Mouse (Mus musculus) thymus, adult 2 months (tissue): ENCODE data around the gene Slc25a44. TPM values are rescaled to one million over a fixed set of nuclear protein-coding genes. Genes with fewer than 3 reads are reported as not detected.

ENCODE experiments used
- DNase-seq: peaks from one replicate; pipeline ENCODE4 v3.0.0; 2021
- H3K27ac ChIP-seq: fragments of 200-500 bp; 2 replicates; pipeline ENCODE4 v1.5.1; 2012; ENCODE audit warnings: low read length, control low read depth; ENCODE audit not compliant: control insufficient read depth, insufficient read depth
- H3K27me3 ChIP-seq: fragments of 200-500 bp; 2 replicates; pipeline ENCODE4 v1.6.1; 2012; ENCODE audit warnings: mild to moderate bottlenecking, low read length, moderate library complexity, mixed read lengths; ENCODE audit not compliant: control insufficient read depth, insufficient read depth
- H3K36me3 ChIP-seq: fragments of 200-500 bp; 2 replicates; pipeline ENCODE4 v1.6.1; 2012; ENCODE audit warnings: mild to moderate bottlenecking, low read length, moderate library complexity; ENCODE audit not compliant: control insufficient read depth, insufficient read depth
- H3K4me1 ChIP-seq: fragments of 200-500 bp; replicated peaks from 2 replicates; pipeline ENCODE4 v1.6.1; 2012; ENCODE audit warnings: low read length; ENCODE audit not compliant: control insufficient read depth, insufficient read depth
- H3K4me3 ChIP-seq: fragments of 200-500 bp; 2 replicates; pipeline ENCODE4 v1.5.1; 2012; ENCODE audit warnings: mild to moderate bottlenecking, low read length, control low read depth, moderate library complexity; ENCODE audit not compliant: control insufficient read depth, insufficient read depth
- CTCF ChIP-seq: fragments of 200-500 bp; IDR thresholded peaks from 2 replicates; pipeline ENCODE4 v1.5.1; 2012; ENCODE audit warnings: mild to moderate bottlenecking, control low read depth, low read length, moderate library complexity, borderline replicate concordance; ENCODE audit not compliant: control insufficient read depth, poor library complexity, insufficient read depth; ENCODE audit errors: extremely low read depth
- POLR2A ChIP-seq: fragments of 200-500 bp; IDR thresholded peaks from 2 replicates; pipeline ENCODE4 v1.6.1; 2012; ENCODE audit warnings: mild to moderate bottlenecking, low read length, control low read depth, moderate library complexity; ENCODE audit not compliant: control insufficient read depth, poor library complexity, insufficient read depth; ENCODE audit errors: extremely low read depth
- WGBS: fragments of 180-500 bp; shearing (Covaris S2); methylation state at CpG from one replicate; pipeline ENCODE4 v1.1.7; 2018; 5-methylcytosine and 5-hydroxymethylcytosine counted together
- polyA plus RNA-seq: library from polyadenylated mRNA; depleted of rRNA; stranded (reverse); fragments of >200 nt; gene quantifications from 2 replicates; pipeline ENCODE4 v1.2.3, GENCODE M21; 2012

Gene Slc25a44
- polyA plus RNA-seq, 1 experiment: 32.5 TPM

DNA sequence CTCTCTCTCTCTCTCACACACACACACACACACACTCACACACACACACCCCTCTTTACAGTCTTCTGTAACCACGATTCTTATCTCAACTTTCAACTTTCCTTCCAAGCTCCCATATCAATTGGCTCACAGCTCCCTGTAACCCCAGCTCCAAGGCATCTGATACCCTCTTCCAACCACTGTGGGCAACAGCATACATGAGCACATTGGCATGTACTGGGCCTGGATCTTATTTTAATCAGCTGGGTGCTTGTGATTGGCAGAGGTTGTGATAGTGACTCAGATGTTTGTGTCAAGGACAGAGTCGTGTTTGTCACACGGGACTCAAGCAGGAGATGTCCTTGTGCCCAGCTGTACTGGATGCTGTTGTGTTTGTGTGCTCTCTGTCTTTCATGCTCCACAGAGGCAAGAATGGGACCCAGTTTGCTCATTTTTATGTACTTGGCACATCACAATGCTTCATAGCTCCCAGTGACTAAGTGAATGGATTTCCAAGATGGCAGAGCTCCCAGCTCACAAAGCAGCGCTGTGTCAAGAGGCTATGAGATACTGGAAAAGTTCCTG, 2.5 kb upstream of the Slc25a44 start:
- H3K4me1 ChIP-seq: peaks cover 5% of the 10 kb centered on the region
- WGBS: 69% methylated on average over 4 of the region's 4 CpGs
- H3K4me3 ChIP-seq: no peak overlapping the region
- no peak overlapping the region for H3K27ac ChIP-seq
- no peak for TF ChIP-seq CTCF
- no peak for TF ChIP-seq POLR2A
- DNase-seq: no peak
- H3K27me3 ChIP-seq: no peaks in the 10 kb centered on the region
- H3K36me3 ChIP-seq: no peaks in the 10 kb centered on the region

DNA sequence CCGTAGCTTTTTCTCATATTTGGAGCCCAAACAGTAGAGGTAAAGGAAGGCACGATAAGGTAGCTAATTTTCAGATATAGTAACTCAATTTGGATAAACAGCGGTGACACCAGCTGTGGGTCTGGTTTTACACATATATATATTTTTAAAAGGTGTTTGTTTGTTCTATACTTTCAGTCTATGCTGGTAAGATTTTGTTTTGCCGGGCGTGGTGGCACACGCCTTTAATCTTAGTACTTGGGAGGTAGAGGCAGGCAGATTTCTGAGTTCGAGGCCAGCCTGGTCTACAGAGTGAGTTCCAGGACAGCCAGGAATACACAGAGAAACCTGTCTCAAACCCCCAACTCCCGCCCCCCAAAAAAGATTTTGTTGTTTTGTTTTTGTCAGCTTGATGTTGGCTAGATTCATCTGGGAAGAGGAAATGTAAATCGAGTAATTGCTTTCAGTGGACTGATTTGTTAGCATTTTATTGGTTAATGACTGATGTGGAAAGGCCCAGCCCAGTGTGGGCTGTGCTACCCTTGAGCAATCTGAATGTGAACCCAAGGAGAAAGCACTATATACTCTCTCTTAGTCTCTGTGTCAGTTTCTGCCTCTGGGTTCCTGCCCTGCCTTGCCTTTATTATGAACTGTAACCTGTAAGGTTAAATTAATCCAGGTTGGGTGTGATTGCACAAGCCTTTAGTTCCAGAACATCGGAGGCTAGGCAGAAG, 925 bp upstream of the Slc25a44 start:
- TF ChIP-seq CTCF: no peak
- TF ChIP-seq POLR2A: no peak

GRCm38 (mm10) chr3:88425330-88425689, 371 bp upstream of the Slc25a44 start:
- TF ChIP-seq POLR2A (no peak), CTCF (no peak)
- WGBS: 31% methylated on average over 2 of the region's 2 CpGs
- peaks cover 7% of the 10 kb centered on the region for H3K36me3 ChIP-seq
- H3K4me1 ChIP-seq: peaks cover 5% of the 10 kb centered on the region
- no peak overlapping the region for H3K27ac ChIP-seq
- H3K4me3 ChIP-seq: no peak overlapping the region
- no peak for DNase-seq
- H3K27me3 ChIP-seq: no peaks in the 10 kb centered on the region

More for the DNA sequence above, 925 bp upstream of the Slc25a44 start:
- Histone ChIP-seq H3K4me3 (no peak overlapping the region), H3K27me3 (no peaks in the 10 kb centered on the region), H3K36me3 (peaks cover 1% of the 10 kb centered on the region; the same call in 1 of the 2 replicates), H3K4me1 (peaks cover 5% of the 10 kb centered on the region), H3K27ac (no peak overlapping the region)
- DNase-seq: no peak
- 86% methylated on average over 10 of the region's 10 CpGs for WGBS

GRCm38 (mm10) chr3:88422020-88422720, 2.8 kb downstream of the Slc25a44 start:
- DNase-seq: no peak
- Histone ChIP-seq H3K4me3 (no peak overlapping the region), H3K27me3 (no peaks in the 10 kb centered on the region), H3K4me1 (peaks cover 5% of the 10 kb centered on the region), H3K27ac (no peak overlapping the region), H3K36me3 (peaks cover 22% of the 10 kb centered on the region)
- TF ChIP-seq POLR2A: no peak
- TF ChIP-seq CTCF: no peak
- 94% methylated on average over 9 of the region's 9 CpGs for WGBS

- Histone ChIP-seq H3K27me3 (no peaks in the 10 kb centered on the region), H3K4me1 (peaks cover 5% of the 10 kb centered on the region), H3K27ac (no peak overlapping the region), H3K36me3 (peaks cover 34% of the 10 kb centered on the region), H3K4me3 (no peak overlapping the region)
- 98% methylated on average over 19 of the region's 19 CpGs for WGBS
- TF ChIP-seq POLR2A: no peak
- no peak for TF ChIP-seq CTCF
- no peak for DNase-seq
These were observed 4.2 kb downstream of the Slc25a44 start for GRCm38 (mm10) chr3:88420771-88421170.

DNA sequence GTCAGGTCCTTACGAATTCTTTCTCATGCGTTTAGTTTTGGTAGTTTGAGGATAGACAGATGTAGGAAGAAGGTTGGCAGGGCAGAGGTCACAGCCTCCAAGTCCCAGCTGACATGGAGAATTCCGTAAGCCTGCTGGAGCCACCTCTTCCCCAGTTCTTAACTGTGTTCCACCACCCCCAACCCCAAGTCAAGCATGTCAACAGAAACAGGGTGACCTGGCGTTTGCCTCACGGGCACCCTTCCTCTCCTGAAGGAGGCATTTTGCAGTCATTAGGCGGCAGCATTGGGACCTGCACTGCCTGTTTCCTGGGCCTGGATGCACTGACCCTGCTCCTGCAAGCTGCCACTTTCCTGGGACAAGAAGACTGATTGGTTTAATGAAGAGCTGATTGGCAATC, 6.9 kb downstream of the Slc25a44 start:
- H3K4me3 ChIP-seq: no peak overlapping the region
- H3K27me3 ChIP-seq: no peaks in the 10 kb centered on the region
- TF ChIP-seq CTCF (no peak), POLR2A (no peak)
- H3K27ac ChIP-seq: no peak overlapping the region
- DNase-seq: no peak
- WGBS: 94% methylated on average over 6 of the region's 6 CpGs
- no peaks in the 10 kb centered on the region for H3K4me1 ChIP-seq
- peaks cover 35% of the 10 kb centered on the region for H3K36me3 ChIP-seq

- WGBS: 97% methylated on average over 4 of the region's 4 CpGs
- Histone ChIP-seq H3K4me3 (no peak overlapping the region), H3K4me1 (peaks cover 2% of the 10 kb centered on the region), H3K27ac (no peak overlapping the region), H3K36me3 (peaks cover 35% of the 10 kb centered on the region), H3K27me3 (no peaks in the 10 kb centered on the region)
- TF ChIP-seq POLR2A: no peak
- TF ChIP-seq CTCF: no peak
- DNase-seq: no peak
These were observed 9.3 kb downstream of the Slc25a44 start for GRCm38 (mm10) chr3:88415668-88416067.
